Mouse (Mus musculus): ENCODE measurements at regions not wholly inside any gene's neighbourhood (a gene's known extent, or its start where the extent isn't known, plus 50 kb on each side); places are given as distances from the start of the nearest gene placed in this dataset.
A peak's percentile ranks its signal among the peaks of the same experiment; 100 is the strongest.

DNA sequence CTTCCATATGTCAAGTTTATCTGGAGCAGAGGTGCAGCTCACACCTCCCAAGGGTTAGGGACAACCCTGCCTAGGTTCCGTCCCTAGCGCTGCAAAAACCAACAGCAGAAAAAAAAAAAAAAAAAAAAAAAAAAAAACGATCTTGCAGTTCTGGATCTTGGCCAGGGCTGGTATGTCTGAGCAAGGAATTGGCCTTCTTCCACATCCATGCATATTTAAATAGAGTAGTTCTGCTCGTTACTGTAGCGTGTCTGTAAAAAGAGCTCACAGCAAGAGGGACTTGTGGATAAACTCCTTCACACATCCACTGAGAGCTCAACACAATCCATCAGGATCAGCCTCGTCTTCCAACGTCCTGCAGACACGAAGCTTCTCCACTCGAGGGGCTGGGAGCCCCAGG is 639.4 kb upstream of the Adam5 start:
- DNase-seq (ENCODE audit: low spot score): no peak

- DNase-seq (ENCODE audit: low spot score): no peak
Observed at GRCm38 (mm10) chr8:25462492-25462891, 638.3 kb upstream of the Adam5 start.

DNA sequence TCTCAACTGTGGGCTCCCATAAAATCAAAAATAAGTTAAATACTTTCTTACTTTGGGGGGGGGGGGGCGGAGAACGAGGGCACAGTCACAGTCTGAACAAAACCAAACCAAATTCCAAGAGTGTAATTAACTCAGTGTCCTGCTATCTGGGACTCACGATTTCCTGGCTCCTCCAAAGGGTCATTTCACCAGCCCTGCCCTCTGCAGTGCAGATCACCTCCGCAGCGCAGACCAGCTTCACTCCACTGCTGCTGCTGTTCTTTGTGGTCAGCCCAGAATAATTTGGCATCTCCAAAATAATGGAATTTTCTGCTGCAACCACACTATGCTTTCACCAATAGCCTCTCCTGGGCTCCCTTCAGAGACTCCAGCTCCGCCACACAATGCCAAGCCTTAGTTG is 631.5 kb upstream of the Adam5 start:
- DNase-seq (ENCODE audit: low spot score): no peak

GRCm38 (mm10) chr8:25454972-25455371 is 630.8 kb upstream of the Adam5 start:
- DNase-seq (ENCODE audit: low spot score): no peak

- DNase-seq (ENCODE audit: low spot score): no peak
Observed at GRCm38 (mm10) chr8:25453826-25454225, 629.7 kb upstream of the Adam5 start.

GRCm38 (mm10) chr8:25450544-25450943 is 626.4 kb upstream of the Adam5 start:
- no peak for DNase-seq (ENCODE audit: low spot score)

GRCm38 (mm10) chr8:25449590-25449989 is 625.4 kb upstream of the Adam5 start:
- DNase-seq (ENCODE audit: low spot score): no peak

- no peak for DNase-seq (ENCODE audit: low spot score)
Observed at GRCm38 (mm10) chr8:25447900-25448299, 623.7 kb upstream of the Adam5 start.

DNA sequence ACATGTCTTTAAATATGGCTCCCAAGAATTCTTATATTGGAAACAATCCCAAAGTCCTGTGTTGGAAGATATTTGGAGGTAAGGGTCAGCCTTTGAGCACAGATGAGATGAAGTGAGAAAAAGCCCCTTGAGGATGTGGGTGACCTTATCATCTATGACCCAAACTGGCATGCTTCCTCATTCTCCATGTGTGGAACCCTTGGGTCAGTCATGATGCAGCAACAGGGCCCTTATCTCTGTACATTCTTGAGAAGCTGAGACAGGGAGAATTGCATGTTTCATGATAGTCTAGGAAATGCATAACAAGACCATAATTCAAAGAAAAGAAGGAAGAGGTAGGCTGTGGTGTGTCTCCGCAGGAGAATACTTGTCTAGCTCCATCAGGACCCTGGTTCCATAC is 621.8 kb upstream of the Adam5 start:
- DNase-seq (ENCODE audit: low spot score): no peak

GRCm38 (mm10) chr8:25445054-25445453 is 620.9 kb upstream of the Adam5 start:
- DNase-seq (ENCODE audit: low spot score): no peak

- DNase-seq (ENCODE audit: low spot score): no peak
Observed at GRCm38 (mm10) chr8:25443552-25443951, 619.4 kb upstream of the Adam5 start.

GRCm38 (mm10) chr8:25441057-25441441 is 616.9 kb upstream of the Adam5 start:
- no peak for DNase-seq (ENCODE audit: low spot score)

GRCm38 (mm10) chr8:25440391-25441056 is 616.4 kb upstream of the Adam5 start:
- DNase-seq (ENCODE audit: low spot score): peak; percentile 12

DNA sequence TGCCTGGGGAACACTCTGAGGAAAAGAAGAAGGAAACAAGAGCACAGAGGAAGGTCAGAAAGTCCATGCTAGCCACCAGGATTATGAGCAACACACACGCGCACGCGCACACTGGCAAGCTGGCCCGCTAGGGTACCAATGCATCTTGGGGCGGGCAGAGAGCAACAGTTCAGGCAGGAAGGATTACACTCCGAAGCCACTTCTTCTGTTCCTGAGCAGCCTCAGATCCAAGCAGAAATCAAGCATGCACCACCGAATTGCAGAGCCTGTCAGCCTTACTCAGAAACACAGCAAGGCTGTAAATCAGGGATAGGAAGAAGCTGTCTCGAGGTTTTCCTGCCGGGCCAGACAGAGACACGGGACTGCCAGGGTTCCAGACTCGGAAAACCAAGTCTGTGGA is 615.8 kb upstream of the Adam5 start:
- DNase-seq (ENCODE audit: low spot score): no peak

DNA sequence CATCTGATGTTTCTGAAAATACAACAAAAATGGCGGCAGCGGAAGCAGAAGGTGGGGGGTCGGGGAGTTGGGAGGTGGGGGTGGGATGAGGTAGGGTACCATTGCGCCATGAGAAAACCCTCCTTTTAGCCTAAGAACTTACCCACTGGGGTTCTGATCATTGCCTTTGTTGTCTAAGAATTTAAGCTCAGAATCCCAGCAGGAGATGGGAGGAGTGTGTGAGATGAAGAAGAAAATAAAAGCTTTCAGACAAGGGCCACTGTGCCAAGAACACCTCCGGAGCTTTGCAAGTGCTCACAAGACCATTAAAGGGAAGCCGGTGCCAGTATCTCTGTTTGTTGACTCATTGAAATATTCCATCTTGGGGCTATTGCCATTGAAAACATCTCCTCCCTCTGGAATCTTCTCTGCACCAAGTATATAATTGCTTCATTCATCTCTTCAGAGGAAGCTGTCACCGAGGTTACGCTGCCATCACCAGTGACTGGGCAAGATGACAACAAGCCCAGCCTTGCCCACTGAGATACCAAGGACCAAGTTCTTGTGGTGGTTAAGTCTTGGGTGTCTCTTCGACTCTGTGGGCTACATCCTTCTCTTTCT is 614.0 kb upstream of the Adam5 start:
- no peak for DNase-seq (ENCODE audit: low spot score)

DNA sequence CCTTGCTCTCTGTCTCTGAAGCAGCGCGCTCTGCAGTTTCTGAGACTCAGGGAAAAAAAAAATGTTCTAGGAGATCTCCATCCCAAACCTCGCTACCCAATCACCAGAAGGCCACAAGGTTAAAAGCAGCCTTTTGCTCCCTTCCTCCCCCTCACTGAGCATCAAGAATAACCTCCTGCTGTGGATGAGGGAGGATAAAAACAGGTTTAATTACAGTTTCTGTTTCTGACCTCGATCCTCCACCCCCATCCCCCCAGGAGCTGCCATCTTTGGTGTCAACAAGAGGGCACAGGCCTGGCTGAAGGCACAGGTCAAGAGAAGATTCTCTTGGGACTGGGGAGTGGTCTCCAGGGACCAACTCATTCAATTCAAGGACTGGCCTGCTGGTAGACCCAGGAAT is 613.0 kb upstream of the Adam5 start:
- no peak for DNase-seq (ENCODE audit: low spot score)

GRCm38 (mm10) chr8:25430552-25430951 is 606.4 kb upstream of the Adam5 start:
- no peak for DNase-seq (ENCODE audit: low spot score)

- DNase-seq (ENCODE audit: low spot score): no peak
Observed at GRCm38 (mm10) chr8:25429846-25430482, 605.8 kb upstream of the Adam5 start.

GRCm38 (mm10) chr8:25428761-25429160 is 604.6 kb upstream of the Adam5 start:
- DNase-seq (ENCODE audit: low spot score): no peak

DNA sequence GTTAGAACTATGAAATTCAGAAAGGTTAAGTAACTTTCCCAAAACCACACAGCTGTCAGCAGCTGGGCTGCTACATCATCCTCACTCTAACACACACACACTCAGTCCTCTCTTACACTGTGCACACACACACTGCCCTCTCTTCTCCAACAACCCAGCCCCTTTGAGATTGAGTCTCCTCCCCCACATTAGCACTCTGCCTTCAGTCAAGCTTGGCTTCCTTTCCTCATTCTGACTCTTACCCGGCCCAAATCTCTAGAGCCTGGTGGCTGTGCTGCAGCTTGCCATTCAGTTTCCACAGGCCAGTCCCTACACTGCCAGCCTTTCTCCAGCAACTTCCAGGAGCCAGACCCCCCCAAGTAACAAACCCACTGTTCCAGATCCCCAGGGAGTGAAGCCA is 602.0 kb upstream of the Adam5 start:
- no peak for DNase-seq (ENCODE audit: low spot score)

DNA sequence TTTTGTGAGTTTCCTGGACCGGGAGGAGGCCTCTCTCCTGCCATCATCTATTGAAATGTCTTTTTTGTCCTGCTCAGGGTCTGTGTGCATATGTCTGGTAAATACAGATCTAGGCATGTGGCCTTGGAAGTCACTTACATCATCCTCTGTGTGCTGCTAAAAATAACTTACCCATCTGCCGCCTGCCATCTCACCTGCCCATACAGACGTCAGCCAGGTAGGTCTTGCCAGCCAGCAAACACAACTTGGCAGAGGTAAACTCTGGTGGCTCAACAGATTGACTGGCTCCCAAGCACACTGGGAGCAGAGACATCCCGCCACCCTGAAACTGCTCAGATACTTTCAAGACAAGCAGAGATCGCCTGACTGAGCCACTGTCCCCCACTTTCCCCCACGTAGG is 597.3 kb upstream of the Adam5 start:
- DNase-seq (ENCODE audit: low spot score): no peak

DNA sequence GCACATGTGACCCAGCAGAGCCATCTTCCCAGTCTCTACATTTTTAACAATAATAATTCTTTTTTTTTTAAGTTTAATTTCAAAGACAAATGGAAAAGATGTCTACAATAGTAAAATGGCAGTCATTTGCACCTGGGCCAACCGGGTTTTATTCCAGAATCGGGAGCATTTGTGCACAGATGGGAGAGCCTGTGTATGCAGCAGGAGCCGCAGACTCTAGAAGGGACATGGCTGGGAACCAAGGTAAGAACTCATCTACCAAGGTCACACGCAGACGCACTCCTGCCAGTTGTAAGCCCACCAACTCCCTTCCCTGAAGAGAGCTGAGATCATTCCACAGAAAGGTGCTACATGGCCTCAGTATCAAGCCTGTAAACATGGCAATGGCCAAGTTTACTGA is 586.4 kb upstream of the Adam5 start:
- no peak for DNase-seq (ENCODE audit: low spot score)

GRCm38 (mm10) chr8:25407862-25408261 is 583.7 kb upstream of the Adam5 start:
- DNase-seq (ENCODE audit: low spot score): no peak

DNA sequence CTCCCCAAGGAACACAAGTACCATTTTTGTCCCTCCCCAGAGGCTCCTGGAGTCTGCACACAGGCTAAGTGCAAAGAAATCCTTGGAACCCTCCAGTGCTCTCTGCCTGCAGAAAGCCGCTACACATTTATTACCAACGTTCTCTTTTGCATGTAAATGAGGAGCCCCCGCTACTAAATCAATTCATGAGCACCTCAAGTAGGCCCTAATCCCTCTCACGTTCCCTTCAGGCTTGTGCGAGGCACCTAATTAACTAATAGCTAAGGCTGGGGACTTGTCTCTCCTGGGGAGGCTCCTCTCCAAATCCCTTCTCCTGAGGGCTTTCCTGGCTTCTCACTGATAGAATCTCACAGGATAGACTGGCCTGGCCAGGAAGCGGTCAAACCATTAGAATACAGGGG is 568.6 kb upstream of the Adam5 start:
- DNase-seq (ENCODE audit: low spot score): no peak

All from testis, postnatal 14 days (tissue).